Mouse (Mus musculus) intestine, postnatal 0 days (tissue): ENCODE measurements around the gene Snx30. TPM values are rescaled to one million over a fixed set of nuclear protein-coding genes. Genes with fewer than 3 reads are reported as not detected.
A peak's percentile ranks its signal among the peaks of the same experiment; 100 is the strongest.

Experiments used
- ATAC-seq: fragments of 200-750 bp; cut with Nextera tagmentation; 2 replicates; pipeline ENCODE4 v1.8.0; 2017; ENCODE audit warnings: mild to moderate bottlenecking, moderate TSS enrichment, moderate library complexity
- H3K27ac ChIP-seq: fragments of 300-500 bp; sonication (generic); 2 replicates; pipeline ENCODE4 v1.5.1; 2014; ENCODE audit warnings: mild to moderate bottlenecking, low read depth, low read length, moderate library complexity
- H3K27me3 ChIP-seq: fragments of 300-500 bp; sonication (generic); replicated peaks from 2 replicates; pipeline ENCODE4 v1.6.1; 2014; ENCODE audit warnings: low read length, mixed read lengths; ENCODE audit not compliant: control insufficient read depth, insufficient read depth
- H3K36me3 ChIP-seq: fragments of 300-500 bp; sonication (generic); 2 replicates; pipeline ENCODE4 v1.6.1; 2014; ENCODE audit warnings: mild to moderate bottlenecking, moderate library complexity; ENCODE audit not compliant: control insufficient read depth, insufficient read depth
- H3K4me1 ChIP-seq: fragments of 300-500 bp; sonication (generic); replicated peaks from 2 replicates; pipeline ENCODE4 v1.6.1; 2014; ENCODE audit warnings: antibody characterized with exemption, low read length, mixed read lengths; ENCODE audit not compliant: control insufficient read depth, insufficient read depth
- H3K4me2 ChIP-seq: fragments of 300-500 bp; sonication (generic); replicated peaks from 2 replicates; pipeline ENCODE4 v1.6.1; 2014; ENCODE audit warnings: low read depth, mild to moderate bottlenecking, moderate library complexity
- H3K4me3 ChIP-seq: fragments of 300-500 bp; sonication (generic); 2 replicates; pipeline ENCODE4 v1.5.1; 2014; ENCODE audit warnings: low read depth, low read length
- H3K9ac ChIP-seq: fragments of 300-500 bp; sonication (generic); 2 replicates; pipeline ENCODE4 v1.6.1; 2014; ENCODE audit warnings: mild to moderate bottlenecking, low read depth, low read length
- H3K9me3 ChIP-seq: fragments of 300-500 bp; sonication (generic); 2 replicates; pipeline ENCODE4 v1.6.1; 2016; ENCODE audit warnings: mixed run types; ENCODE audit not compliant: control insufficient read depth
- CTCF ChIP-seq: sonication (generic); IDR thresholded peaks from 2 replicates; pipeline ENCODE4 v1.5.1; 2016; ENCODE audit warnings: low read depth, mild to moderate bottlenecking, control low read depth, antibody characterized with exemption, moderate library complexity
- WGBS: fragments of 180-500 bp; shearing (Covaris S2); extraction: QIAGEN DNeasy Blood & Tissue Kit; methylation state at CpG from one replicate; pipeline ENCODE4 v1.1.7; 2014; 5-methylcytosine and 5-hydroxymethylcytosine counted together
- polyA plus RNA-seq: library from polyadenylated mRNA; unstranded; fragments of >200 nt; fragmentation: Nextera tagmentation; extraction: Ambion mirVana; gene quantifications from 2 replicates; pipeline ENCODE4 v1.2.1, GENCODE M21; 2015

Snx30 gene
- polyA plus RNA-seq: 5.1 and 5.7 TPM in 2 replicates

GRCm38 (mm10) chr4:59805181-59805967 lies at the start of gene Snx30:
Gene Snx30 (plus strand): TSS chr4:59805840.
- ATAC-seq: peak; percentile 96
- Histone ChIP-seq H3K4me3 (peak within 1 kb of the TSS; percentile 93), H3K4me1 (no peaks in the 10 kb centered on the region), H3K27ac (peak within 1 kb of the TSS; percentile 50), H3K4me2 (peak within 1 kb of the TSS; percentile 97), H3K9me3 (no peaks in the 10 kb centered on the region), H3K27me3 (no peaks in the 10 kb centered on the region), H3K36me3 (no peaks in the 10 kb centered on the region), H3K9ac (peak within 1 kb of the TSS; percentile 71)
- WGBS: 5% methylated on average over 32 of the region's 45 CpGs
- TF ChIP-seq CTCF: no peak; the same call in 1 of the 2 replicates

DNA sequence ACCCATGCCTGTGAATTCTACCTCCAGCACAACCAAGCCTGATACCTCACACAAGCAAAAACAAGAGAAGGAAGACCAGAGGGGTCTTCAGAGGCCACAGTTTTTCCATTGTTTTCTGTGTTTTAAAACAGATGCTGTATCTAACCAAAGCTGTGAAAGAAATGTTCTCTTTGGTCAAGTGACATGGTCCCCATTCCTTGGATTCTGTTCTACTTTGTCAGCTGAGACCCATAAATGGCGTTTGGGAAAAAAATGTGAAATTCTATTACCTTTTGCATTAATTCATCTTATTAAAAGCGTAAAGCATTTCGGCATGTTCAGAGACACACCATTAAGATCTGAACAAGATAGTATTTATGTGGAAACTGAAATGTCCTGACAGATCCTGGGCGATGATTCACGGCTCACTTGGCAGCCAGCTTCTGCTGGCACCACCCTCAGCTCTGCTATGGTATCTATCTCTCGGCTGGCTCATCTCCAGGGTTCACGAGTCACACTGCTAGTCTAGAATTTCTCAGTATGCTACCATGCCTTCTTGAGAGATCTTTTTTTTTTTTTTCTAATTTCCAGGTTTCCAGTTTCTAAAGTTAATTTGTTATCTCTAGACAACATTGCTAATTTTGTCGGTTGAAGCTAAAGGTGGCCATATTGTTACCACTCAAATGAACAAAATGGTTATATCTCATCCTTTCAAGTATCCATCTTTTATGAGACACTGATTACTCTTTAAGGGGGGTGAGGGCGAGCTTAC lies 49.1 kb upstream of the Snx30 start:
- Histone ChIP-seq H3K4me2 (no peak overlapping the region), H3K4me1 (no peaks in the 10 kb centered on the region), H3K36me3 (peaks cover 5% of the 10 kb centered on the region; the same call in 1 of the 2 replicates), H3K9ac (no peak overlapping the region), H3K27ac (no peak overlapping the region), H3K9me3 (no peaks in the 10 kb centered on the region), H3K27me3 (no peaks in the 10 kb centered on the region), H3K4me3 (no peak overlapping the region)
- no peak for TF ChIP-seq CTCF
- WGBS: 85% methylated on average over 9 of the region's 9 CpGs
- ATAC-seq: no peak

DNA sequence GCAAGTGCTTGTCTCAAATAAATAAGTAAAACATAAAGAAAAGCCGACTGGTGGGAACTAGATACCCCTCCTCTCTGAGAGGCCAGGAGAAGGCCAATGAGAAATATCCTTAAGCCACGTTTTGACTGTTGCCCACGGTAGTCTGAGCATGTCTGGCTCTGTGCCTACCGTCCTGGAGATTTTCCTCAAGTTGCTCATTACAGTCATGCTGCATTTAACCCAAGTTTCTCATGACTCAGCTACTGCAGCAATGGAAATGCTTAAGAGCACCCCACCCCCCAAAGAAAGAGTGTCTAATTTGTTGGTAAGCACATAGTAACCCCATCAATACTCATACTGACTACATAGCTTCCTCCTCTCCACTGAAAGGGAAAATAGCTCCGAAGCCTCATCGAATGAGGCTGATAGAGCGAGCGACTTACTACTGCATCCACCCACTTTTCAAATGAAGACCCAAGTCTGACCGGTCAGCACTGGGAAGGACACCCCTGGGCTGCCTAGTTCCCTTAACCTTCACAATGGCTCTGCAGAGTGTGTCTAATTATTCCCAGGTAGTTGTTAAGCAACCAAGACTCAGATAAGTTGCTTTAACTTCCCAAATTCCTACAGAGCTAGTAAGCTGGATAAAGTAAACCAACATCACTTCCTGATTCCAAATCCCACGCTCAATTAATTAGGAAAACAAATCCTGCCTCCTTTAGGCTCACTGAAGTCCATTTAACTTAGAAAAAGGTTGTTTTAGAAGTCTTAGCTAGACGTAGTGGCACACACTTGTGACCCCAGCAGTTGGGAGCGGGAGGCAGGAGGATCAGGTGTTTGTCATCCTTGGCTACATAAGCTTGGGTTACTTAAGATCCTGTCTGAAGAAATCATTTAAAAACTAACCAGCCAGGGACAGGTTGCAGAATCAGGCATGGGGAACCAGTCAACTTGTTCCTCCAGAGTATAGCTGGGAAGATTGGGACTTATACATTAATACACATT lies 47.9 kb upstream of the Snx30 start:
- H3K4me3 ChIP-seq: no peak overlapping the region
- H3K4me1 ChIP-seq: no peaks in the 10 kb centered on the region
- no peak overlapping the region for H3K27ac ChIP-seq
- no peak for ATAC-seq
- no peak overlapping the region for H3K9ac ChIP-seq
- no peak for TF ChIP-seq CTCF
- peaks cover 1% of the 10 kb centered on the region; the same call in 1 of the 2 replicates for H3K36me3 ChIP-seq
- no peaks in the 10 kb centered on the region for H3K9me3 ChIP-seq
- H3K4me2 ChIP-seq: no peak overlapping the region
- H3K27me3 ChIP-seq: no peaks in the 10 kb centered on the region
- WGBS: 81% methylated on average over 12 of the region's 12 CpGs

DNA sequence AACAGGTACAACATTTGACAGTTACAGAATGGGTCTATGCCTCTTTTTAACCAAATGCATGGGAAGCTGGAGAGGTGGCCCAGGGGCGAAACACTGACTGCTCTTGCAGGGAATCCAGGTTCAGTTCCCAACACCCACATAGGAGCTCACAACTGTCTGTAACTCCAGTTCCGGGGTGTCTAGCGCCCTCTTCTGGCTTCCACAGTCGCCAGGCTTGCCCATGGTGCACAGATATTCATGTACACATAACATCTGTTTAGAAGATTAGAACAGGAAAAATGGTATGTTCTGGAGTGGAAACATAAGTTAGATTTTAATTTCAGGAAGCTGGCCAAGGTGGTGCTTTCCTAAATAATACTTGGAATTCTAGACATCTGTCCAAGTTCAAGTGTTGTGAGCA lies 45.6 kb upstream of the Snx30 start:
- no peaks in the 10 kb centered on the region for H3K27me3 ChIP-seq
- H3K4me1 ChIP-seq: no peaks in the 10 kb centered on the region
- ATAC-seq: no peak
- 78% methylated on average over 4 of the region's 4 CpGs for WGBS
- H3K27ac ChIP-seq: no peak overlapping the region
- peak; percentile 27 for TF ChIP-seq CTCF
- H3K4me2 ChIP-seq: no peak overlapping the region
- H3K9ac ChIP-seq: no peak overlapping the region
- no peaks in the 10 kb centered on the region for H3K9me3 ChIP-seq
- no peaks in the 10 kb centered on the region for H3K36me3 ChIP-seq
- H3K4me3 ChIP-seq: no peak overlapping the region

GRCm38 (mm10) chr4:59760636-59761364 lies 44.8 kb upstream of the Snx30 start:
- Histone ChIP-seq H3K4me2 (no peak overlapping the region), H3K9ac (no peak overlapping the region), H3K27me3 (no peaks in the 10 kb centered on the region), H3K27ac (no peak overlapping the region), H3K4me1 (no peaks in the 10 kb centered on the region), H3K9me3 (no peaks in the 10 kb centered on the region), H3K4me3 (no peak overlapping the region), H3K36me3 (no peaks in the 10 kb centered on the region)
- TF ChIP-seq CTCF: peak; percentile 72
- ATAC-seq: no peak
- WGBS: 46% methylated on average over 10 of the region's 10 CpGs
